Mouse (Mus musculus) bone marrow, adult 2 months (tissue): ENCODE measurements at regions not wholly inside any gene's neighbourhood (a gene's known extent, or its start where the extent isn't known, plus 50 kb on each side); places are given as distances from the start of the nearest gene placed in this dataset.

ENCODE experiments used
- CTCF ChIP-seq: fragments of 200-500 bp; IDR thresholded peaks from 2 replicates; pipeline ENCODE4 v1.5.1; 2011; ENCODE audit warnings: low read length, control low read depth; ENCODE audit not compliant: control insufficient read depth, insufficient read depth
- POLR2A ChIP-seq: fragments of 200-500 bp; IDR thresholded peaks from 2 replicates; pipeline ENCODE4 v1.6.1; 2011; ENCODE audit warnings: low read depth, mild to moderate bottlenecking, control low read depth, low read length, borderline replicate concordance; ENCODE audit not compliant: control insufficient read depth

DNA sequence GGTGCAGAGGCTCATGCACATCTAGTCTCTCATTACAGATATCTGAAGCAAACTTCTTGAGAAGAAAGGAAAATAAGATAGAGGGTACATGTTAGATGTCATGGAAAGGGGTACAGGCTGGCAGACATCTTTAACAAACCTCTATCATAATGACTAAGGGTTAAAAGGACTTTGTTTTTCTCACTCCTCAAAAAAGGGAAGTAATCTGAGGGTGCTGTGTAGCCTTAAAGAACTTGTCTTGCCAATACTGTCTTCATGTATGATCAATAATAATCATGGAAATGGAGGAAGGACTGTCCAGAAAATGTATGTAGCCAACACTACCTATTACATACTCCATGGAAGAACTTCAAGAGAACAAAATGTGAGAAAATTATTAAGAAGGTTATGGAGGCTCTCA, 400.0 kb upstream of the Mmadhc start:
- no peak for TF ChIP-seq CTCF
- TF ChIP-seq POLR2A, result no peak
